Mouse (Mus musculus) forebrain, embryonic 14.5 days (tissue): ENCODE data around the gene Gstm5. TPM values are rescaled to one million over a fixed set of nuclear protein-coding genes. Genes with fewer than 3 reads are reported as not detected.

Source experiments
- ATAC-seq: fragments of 200-750 bp; cut with Nextera tagmentation; 2 replicates; pipeline ENCODE4 v1.8.0; 2017; ENCODE audit warnings: mild to moderate bottlenecking, moderate library complexity
- DNase-seq: peaks from one replicate; pipeline ENCODE4 v3.0.0-alpha.2; 2015; ENCODE audit warnings: low spot score
- H3K27ac ChIP-seq: fragments of 300-500 bp; sonication (generic); 2 replicates; pipeline ENCODE4 v1.5.1; 2014; ENCODE audit warnings: low read depth, mild to moderate bottlenecking, control low read depth, low read length, moderate library complexity
- H3K27me3 ChIP-seq: fragments of 300-500 bp; sonication (generic); replicated peaks from 2 replicates; pipeline ENCODE4 v1.6.1; 2014; ENCODE audit warnings: low read length, control low read depth, mixed read lengths; ENCODE audit not compliant: control insufficient read depth, insufficient read depth
- H3K36me3 ChIP-seq: fragments of 300-500 bp; sonication (generic); 2 replicates; pipeline ENCODE4 v1.6.1; 2014; ENCODE audit warnings: low read length, control low read depth; ENCODE audit not compliant: control insufficient read depth, insufficient read depth
- H3K4me1 ChIP-seq: fragments of 300-500 bp; sonication (generic); 2 replicates; pipeline ENCODE4 v1.6.1; 2014; ENCODE audit warnings: antibody characterized with exemption, low read length, control low read depth; ENCODE audit not compliant: control insufficient read depth, insufficient read depth
- H3K4me2 ChIP-seq: fragments of 300-500 bp; sonication (generic); 2 replicates; pipeline ENCODE4 v1.6.1; 2014; ENCODE audit warnings: mild to moderate bottlenecking, control low read depth, low read length
- H3K4me3 ChIP-seq: fragments of 300-500 bp; sonication (generic); 2 replicates; pipeline ENCODE4 v1.5.1; 2014; ENCODE audit warnings: low read depth, low read length, control low read depth
- H3K9ac ChIP-seq: fragments of 300-500 bp; sonication (generic); 2 replicates; pipeline ENCODE4 v1.6.1; 2014; ENCODE audit warnings: mild to moderate bottlenecking, low read length, control low read depth, moderate library complexity
- H3K9me3 ChIP-seq: fragments of 300-500 bp; sonication (generic); replicated peaks from 2 replicates; pipeline ENCODE4 v1.6.1; 2016; ENCODE audit warnings: low read length, control low read depth, mixed read lengths; ENCODE audit not compliant: control insufficient read depth
- whole genome bisulfite sequencing: fragments of 180-500 bp; shearing (Covaris S2); extraction: QIAGEN DNeasy Blood & Tissue Kit; methylation state at CpG from one replicate; pipeline ENCODE4 v1.1.7; 2014; 5-methylcytosine and 5-hydroxymethylcytosine counted together
- polyA plus RNA-seq: library from polyadenylated mRNA; unstranded; fragments of >200 nt; fragmentation: Nextera tagmentation; extraction: Ambion mirVana; gene quantifications from 2 replicates; pipeline ENCODE4 v1.2.1, GENCODE M21; 2014

Gstm5 gene
- polyA plus RNA-seq, 1 experiment from 2014 or later, result 244 TPM

GRCm38 (mm10) chr3:107917783-107918408 is 22.3 kb downstream of the Gstm5 start:
- DNase-seq (peak; percentile 82), ATAC-seq (peak; percentile 75)
- Histone ChIP-seq H3K9ac (no peak overlapping the region), H3K4me1 (no peaks in the 10 kb centered on the region), H3K4me3 (no peak overlapping the region), H3K36me3 (no peaks in the 10 kb centered on the region), H3K27ac (no peak overlapping the region), H3K27me3 (no peaks in the 10 kb centered on the region), H3K4me2 (no peak overlapping the region), H3K9me3 (no peaks in the 10 kb centered on the region)
- 58% methylated on average over 7 of the region's 7 CpGs for WGBS

GRCm38 (mm10) chr3:107920348-107920747 is 24.7 kb downstream of the Gstm5 start:
- no peaks in the 10 kb centered on the region for H3K4me1 ChIP-seq
- H3K9me3 ChIP-seq, result no peaks in the 10 kb centered on the region
- no peak for DNase-seq
- 85% methylated on average over 5 of the region's 5 CpGs for WGBS
- H3K27me3 ChIP-seq, result no peaks in the 10 kb centered on the region
- H3K9ac ChIP-seq, result no peak overlapping the region
- H3K4me3 ChIP-seq, result no peak overlapping the region
- H3K4me2 ChIP-seq, result no peak overlapping the region
- no peaks in the 10 kb centered on the region for H3K36me3 ChIP-seq
- H3K27ac ChIP-seq, result no peak overlapping the region
- ATAC-seq, result no peak

GRCm38 (mm10) chr3:107925335-107925734 is 29.7 kb downstream of the Gstm5 start:
- Histone ChIP-seq H3K4me3 (no peak overlapping the region), H3K36me3 (no peaks in the 10 kb centered on the region), H3K4me2 (no peak overlapping the region), H3K27me3 (no peaks in the 10 kb centered on the region), H3K4me1 (no peaks in the 10 kb centered on the region), H3K9ac (no peak overlapping the region), H3K9me3 (no peaks in the 10 kb centered on the region), H3K27ac (no peak overlapping the region)
- DNase-seq, result no peak
- WGBS, result 92% methylated on average over 3 of the region's 3 CpGs
- ATAC-seq, result no peak

- no peak overlapping the region for H3K9ac ChIP-seq
- no peaks in the 10 kb centered on the region for H3K9me3 ChIP-seq
- DNase-seq (no peak), ATAC-seq (no peak)
- H3K4me1 ChIP-seq, result 0 out of 2 replicates have a peak, but pooled peaks cover 3% of the 10 kb centered on the region
- H3K36me3 ChIP-seq, result no peaks in the 10 kb centered on the region
- no peak overlapping the region for H3K4me2 ChIP-seq
- no peak overlapping the region for H3K4me3 ChIP-seq
- no peaks in the 10 kb centered on the region for H3K27me3 ChIP-seq
- H3K27ac ChIP-seq, result no peak overlapping the region
- 76% methylated on average over 3 of the region's 3 CpGs for WGBS
Observed at GRCm38 (mm10) chr3:107927841-107928240, 32.2 kb downstream of the Gstm5 start.

- ATAC-seq (no peak), DNase-seq (no peak)
- Histone ChIP-seq H3K27ac (no peak overlapping the region), H3K9ac (no peak overlapping the region), H3K4me2 (no peak overlapping the region), H3K36me3 (no peaks in the 10 kb centered on the region), H3K27me3 (no peaks in the 10 kb centered on the region), H3K4me1 (0 out of 2 replicates have a peak, but pooled peaks cover 3% of the 10 kb centered on the region), H3K9me3 (no peaks in the 10 kb centered on the region), H3K4me3 (no peak overlapping the region)
- 88% methylated on average over 11 of the region's 11 CpGs for WGBS
Observed at GRCm38 (mm10) chr3:107928691-107929090, 33.1 kb downstream of the Gstm5 start.

GRCm38 (mm10) chr3:107929243-107929642 is 33.6 kb downstream of the Gstm5 start:
- H3K9ac ChIP-seq, result no peak overlapping the region
- H3K27ac ChIP-seq, result no peak overlapping the region
- H3K4me2 ChIP-seq, result no peak overlapping the region
- DNase-seq (no peak), ATAC-seq (no peak)
- H3K27me3 ChIP-seq, result no peaks in the 10 kb centered on the region
- H3K9me3 ChIP-seq, result no peaks in the 10 kb centered on the region
- H3K4me3 ChIP-seq, result no peak overlapping the region
- H3K36me3 ChIP-seq, result no peaks in the 10 kb centered on the region
- H3K4me1 ChIP-seq, result 0 out of 2 replicates have a peak, but pooled peaks cover 3% of the 10 kb centered on the region
- 92% methylated on average over 4 of the region's 4 CpGs for WGBS

GRCm38 (mm10) chr3:107929731-107930130 is 34.1 kb downstream of the Gstm5 start:
- 87% methylated on average over 4 of the region's 4 CpGs for WGBS
- DNase-seq, result no peak
- no peak for ATAC-seq
- Histone ChIP-seq H3K9ac (no peak overlapping the region), H3K4me2 (no peak overlapping the region), H3K9me3 (no peaks in the 10 kb centered on the region), H3K4me3 (no peak overlapping the region), H3K4me1 (0 out of 2 replicates have a peak, but pooled peaks cover 3% of the 10 kb centered on the region), H3K36me3 (no peaks in the 10 kb centered on the region), H3K27me3 (no peaks in the 10 kb centered on the region), H3K27ac (no peak overlapping the region)

- Histone ChIP-seq H3K27me3 (no peaks in the 10 kb centered on the region), H3K4me3 (peak overlapping the region; percentile 29), H3K9ac (peak overlapping the region; percentile 58), H3K4me2 (peak overlapping the region; percentile 49), H3K4me1 (0 out of 2 replicates have a peak, but pooled peaks cover 3% of the 10 kb centered on the region), H3K36me3 (no peaks in the 10 kb centered on the region), H3K9me3 (no peaks in the 10 kb centered on the region), H3K27ac (peak overlapping the region; percentile 81)
- no peak for DNase-seq
- no peak for ATAC-seq
- 44% methylated on average over 2 of the region's 2 CpGs for WGBS
Observed at GRCm38 (mm10) chr3:107931134-107931533, 35.5 kb downstream of the Gstm5 start.

- 3% methylated on average over 10 of the region's 10 CpGs for whole genome bisulfite sequencing
- H3K9ac ChIP-seq, result peak within 1 kb of the TSS; percentile 58
- ATAC-seq, result peak; percentile 98
Observed at GRCm38 (mm10) chr3:107931670-107932069, 36.0 kb downstream of the Gstm5 start, which contains the start of gene Gstm7. Gene Gstm7 (minus strand): TSS chr3:107931817.

More at GRCm38 (mm10) chr3:107931670-107932069, 36.0 kb downstream of the Gstm5 start, which contains the start of gene Gstm7:
- peak within 1 kb of the TSS; percentile 49 for H3K4me2 ChIP-seq
- no peaks in the 10 kb centered on the region for H3K27me3 ChIP-seq
- peak within 1 kb of the TSS; percentile 29 for H3K4me3 ChIP-seq
- H3K27ac ChIP-seq, result peak within 1 kb of the TSS; percentile 81
- H3K36me3 ChIP-seq, result no peaks in the 10 kb centered on the region
- H3K4me1 ChIP-seq, result 0 out of 2 replicates have a peak, but pooled peaks cover 3% of the 10 kb centered on the region
- DNase-seq, result peak; percentile 98
- no peaks in the 10 kb centered on the region for H3K9me3 ChIP-seq
